Mouse (Mus musculus) E14TG2a.4 (cell line): ENCODE data around the gene Natd1.

Source experiments
- CTCF ChIP-seq: conservative IDR thresholded peaks from 2 replicates; pipeline ENCODE4 v1.5.1; 2014; ENCODE audit warnings: low read length
- NANOG ChIP-seq: IDR thresholded peaks from 2 replicates; pipeline ENCODE4 v1.6.1; 2014; ENCODE audit warnings: borderline replicate concordance, low read length, mixed read lengths
- POU5F1 ChIP-seq: IDR thresholded peaks from 2 replicates; pipeline ENCODE4 v1.6.1; 2014; ENCODE audit warnings: low read length, borderline replicate concordance

GRCm38 (mm10) chr11:60920021-60920420 lies 5.5 kb upstream of the Natd1 start:
- no peak for TF ChIP-seq CTCF
- TF ChIP-seq POU5F1: no peak
- no peak for TF ChIP-seq NANOG
